Mouse (Mus musculus) liver, embryonic 14.5 days (tissue): ENCODE results near the gene Cers5.

Experiments used
- CTCF ChIP-seq: IDR thresholded peaks from 2 replicates; pipeline ENCODE4 v1.5.1; 2016; ENCODE audit warnings: antibody characterized with exemption, low read depth, control low read depth
- EP300 ChIP-seq: IDR thresholded peaks from 2 replicates; pipeline ENCODE4 v1.6.1; 2016; ENCODE audit warnings: antibody characterized with exemption, low read depth

DNA sequence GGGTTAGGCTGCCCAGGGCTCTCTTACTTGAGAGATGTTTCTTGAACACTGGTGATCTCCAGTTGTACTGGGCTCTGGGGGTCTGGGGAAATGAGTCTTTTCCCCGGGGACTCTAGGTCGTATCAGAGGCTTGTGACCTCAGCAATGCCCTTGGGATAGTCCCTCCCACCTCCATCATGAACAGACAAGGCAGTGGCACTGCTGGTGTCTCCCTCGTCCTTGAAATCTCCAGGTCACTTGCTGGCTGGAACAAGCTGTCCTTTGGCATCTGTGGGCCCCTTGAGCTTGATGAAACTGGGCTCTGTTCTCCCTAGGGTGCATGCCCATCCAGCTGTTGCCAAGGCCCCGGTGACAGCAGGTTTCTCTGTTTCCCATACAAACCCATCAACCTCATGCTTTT, 58.5 kb downstream of the Cers5 start:
- no peak for TF ChIP-seq EP300
- TF ChIP-seq CTCF = no peak
